Mouse (Mus musculus): ENCODE measurements around the gene Rhox1.
A peak's percentile ranks its signal among the peaks of the same experiment; 100 is the strongest.
"Not testable (repeated sequence)": the region's sequence is repeated elsewhere in the genome, so short reads cannot be mapped to it uniquely, and the experiment has no call there.

Gene Rhox1

DNA sequence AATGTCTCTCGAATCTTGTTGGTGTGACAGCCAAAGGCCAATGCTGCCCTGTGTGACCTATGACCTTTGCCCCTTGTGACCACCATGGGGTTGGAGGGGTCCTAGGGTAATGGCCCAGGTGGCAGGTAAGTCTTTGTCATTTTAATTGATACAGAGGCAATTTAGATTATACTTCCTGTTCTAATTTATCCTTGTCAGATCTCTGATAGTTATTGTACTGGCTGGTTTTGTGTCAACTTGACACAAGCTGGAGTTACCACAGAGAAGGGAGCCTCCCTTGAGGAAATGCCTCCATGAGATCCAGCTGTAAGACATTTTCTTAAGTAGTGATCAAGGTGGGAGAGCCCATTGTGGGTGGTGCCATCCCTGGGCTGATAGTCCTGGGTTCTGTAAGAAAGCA, at the start of gene Rhox1:
TSS of gene Rhox1 (minus strand) at position 101 of the 400 bp plus-strand sequence.
- DNase-seq: not testable (repeated sequence)

DNA sequence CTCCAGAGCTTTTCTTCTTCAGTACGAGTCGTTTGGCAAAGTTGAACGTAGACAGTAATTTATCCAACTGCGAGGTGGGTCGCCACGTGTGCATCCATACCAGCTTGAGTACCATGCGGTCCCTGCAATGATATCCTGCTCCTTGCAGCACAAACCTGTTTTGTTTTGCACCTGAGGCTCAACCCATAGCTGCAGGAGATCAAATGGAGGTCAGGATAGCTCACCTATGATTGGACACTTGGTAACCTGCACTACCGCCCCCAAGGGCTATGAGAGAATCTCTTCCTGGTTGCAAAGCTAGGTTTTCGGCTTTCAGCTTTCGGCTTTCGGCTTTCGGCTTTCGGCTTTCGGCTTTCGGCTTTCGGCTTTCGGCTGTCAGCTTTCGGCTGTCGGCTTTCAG, 43.0 kb upstream of the Rhox1 start, which contains the start of gene Rhox4a:
TSS of gene Rhox4a (plus strand) at position 301 of the 400 bp plus-strand sequence.
- DNase-seq: not testable (repeated sequence)

DNA sequence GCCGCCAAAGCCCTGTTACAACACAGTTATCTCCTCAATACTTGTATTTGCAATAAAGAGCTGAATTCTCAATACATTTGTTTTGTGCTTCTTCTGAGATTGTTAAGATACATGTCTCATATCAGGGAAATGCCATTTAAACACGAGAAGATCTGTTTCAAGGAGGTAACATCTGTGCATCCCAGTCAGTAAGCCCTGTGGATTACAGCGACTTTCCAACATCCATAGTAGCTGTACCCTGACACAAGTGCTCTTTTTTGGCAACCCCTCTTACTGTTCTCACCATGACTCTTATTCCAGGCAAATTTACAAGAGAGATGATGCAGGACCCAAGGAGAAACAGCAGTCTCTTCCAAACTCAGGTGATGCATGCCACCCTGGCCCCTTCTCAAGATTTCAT, 27.6 kb upstream of the Rhox1 start, which contains the start of gene Rhox3a:
TSS of gene Rhox3a (plus strand) at position 301 of the 400 bp plus-strand sequence.
- not testable (repeated sequence) for DNase-seq

DNA sequence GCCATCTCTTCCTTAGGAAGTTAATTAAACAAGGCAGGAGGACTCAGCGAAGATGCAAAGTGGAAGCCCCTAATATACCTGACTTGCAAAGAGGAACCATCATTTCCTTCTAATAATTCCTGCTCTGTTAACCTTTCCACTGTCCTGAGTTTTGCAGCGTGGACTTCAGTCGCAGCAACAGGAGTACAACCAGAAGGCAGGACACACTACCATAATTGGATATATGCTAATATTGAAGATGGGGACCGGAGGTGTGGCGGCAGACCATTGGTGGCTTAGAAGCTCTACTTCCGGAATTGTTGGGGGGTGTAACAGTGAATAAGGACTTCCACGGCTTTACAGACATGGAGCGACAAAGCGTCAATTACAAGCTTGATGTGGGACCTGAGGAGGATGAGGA, 22.6 kb upstream of the Rhox1 start, which contains the start of gene Rhox2a:
TSS of gene Rhox2a (plus strand) at position 301 of the 400 bp plus-strand sequence.
- not testable (repeated sequence) for DNase-seq

DNA sequence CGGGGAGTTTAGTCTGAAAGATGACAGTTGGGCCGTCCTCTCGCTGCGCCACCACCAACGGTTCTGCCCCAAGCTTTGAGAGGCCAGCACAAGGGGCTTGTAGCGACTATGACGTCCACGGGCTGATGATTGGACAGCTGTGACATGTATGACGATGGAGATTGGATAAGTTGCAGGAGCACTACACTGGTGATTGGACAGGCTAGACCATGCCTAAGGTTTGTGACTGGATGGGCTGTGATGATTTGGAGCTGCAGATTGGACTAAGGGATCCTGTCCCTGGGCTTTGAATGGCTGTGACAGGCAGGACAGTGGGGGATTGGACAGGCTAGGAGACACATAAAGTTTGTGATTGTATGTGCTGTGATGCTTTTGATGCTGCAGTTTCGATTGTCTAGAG, 11.1 kb downstream of the Rhox1 start, which contains the start of gene Gm9:
TSS of gene Gm9 (minus strand) at position 101 of the 400 bp plus-strand sequence.
- no peak for DNase-seq

DNA sequence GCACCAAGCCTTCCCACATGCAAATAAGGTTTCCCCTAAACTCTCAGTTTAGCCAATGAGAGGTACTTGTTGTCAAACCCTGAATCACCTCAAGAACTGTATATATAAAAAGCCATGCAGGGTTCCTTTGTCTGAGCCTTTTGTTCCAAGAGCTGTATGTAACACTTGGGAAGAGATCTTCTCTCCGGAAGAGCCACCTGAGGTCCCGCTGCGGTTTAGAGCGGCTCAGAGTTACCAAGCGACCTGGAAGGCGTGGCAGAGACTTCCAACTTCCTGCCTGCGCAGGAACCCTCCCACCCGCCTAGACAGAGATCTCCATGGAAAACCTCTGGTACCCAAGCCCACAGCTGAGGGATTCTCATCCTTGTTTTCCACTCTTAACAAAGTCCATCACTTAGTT, 23.4 kb downstream of the Rhox1 start:
- no peak for DNase-seq

DNA sequence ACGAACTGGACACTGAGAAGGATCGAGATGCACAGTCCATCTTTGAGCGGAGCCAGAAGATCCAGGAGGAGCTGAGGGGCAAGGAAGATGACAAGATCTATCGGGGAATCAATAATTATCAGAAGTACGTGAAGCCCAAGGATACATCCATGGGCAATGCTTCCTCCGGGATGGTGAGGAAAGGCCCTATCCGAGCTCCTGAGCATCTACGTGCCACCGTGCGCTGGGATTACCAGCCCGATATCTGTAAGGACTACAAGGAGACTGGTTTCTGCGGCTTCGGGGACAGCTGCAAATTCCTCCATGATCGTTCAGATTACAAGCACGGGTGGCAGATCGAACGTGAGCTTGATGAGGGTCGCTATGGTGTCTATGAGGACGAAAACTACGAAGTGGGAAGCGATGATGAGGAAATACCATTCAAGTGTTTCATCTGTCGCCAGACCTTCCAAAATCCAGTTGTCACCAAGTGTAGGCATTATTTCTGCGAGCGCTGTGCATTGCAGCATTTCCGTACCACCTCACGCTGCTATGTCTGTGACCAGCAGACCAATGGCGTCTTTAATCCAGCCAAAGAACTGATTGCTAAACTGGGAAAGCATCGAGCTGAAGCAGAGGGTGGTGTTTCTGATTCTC, 30.2 kb downstream of the Rhox1 start:
- DNase-seq: peak; percentile 10

DNA sequence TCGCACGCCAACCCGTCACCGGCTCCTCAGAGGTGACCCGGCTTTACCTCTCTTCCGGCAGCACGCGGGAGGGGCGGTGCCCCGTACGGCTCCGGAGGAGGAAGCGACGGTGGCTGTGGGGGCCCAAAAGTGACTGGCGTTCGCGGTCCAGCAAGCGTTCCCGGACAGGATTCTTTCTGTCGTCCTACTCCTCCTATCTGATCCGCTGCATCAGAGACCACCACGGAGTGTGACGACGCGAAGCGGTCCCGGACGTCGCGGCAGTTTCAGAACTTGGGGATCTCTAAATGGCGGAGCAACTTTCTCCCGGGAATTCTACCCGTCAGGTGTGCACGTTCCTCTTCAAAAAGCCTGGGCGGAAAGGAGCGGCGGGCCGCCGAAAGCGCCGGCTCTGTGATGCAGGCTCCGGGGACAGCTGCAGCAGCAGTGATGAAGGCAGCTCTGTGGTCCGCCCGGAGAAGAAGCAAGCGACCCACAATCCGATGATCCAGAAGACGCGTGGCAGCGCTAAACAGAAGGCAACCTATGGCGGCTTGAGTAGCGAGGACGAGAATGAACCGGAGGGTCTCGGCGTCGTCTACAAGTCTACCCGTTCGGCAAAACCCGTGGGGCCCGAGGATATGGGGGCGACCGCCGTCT, 30.8 kb downstream of the Rhox1 start, which contains the start of the genes Ndufa1 and Rnf113a1:
TSS of gene Ndufa1 (minus strand) at position 59 of the 639 bp plus-strand sequence.
TSS of gene Rnf113a1 (plus strand) at position 141 of the 639 bp plus-strand sequence.
- DNase-seq: peak; percentile 88

DNA sequence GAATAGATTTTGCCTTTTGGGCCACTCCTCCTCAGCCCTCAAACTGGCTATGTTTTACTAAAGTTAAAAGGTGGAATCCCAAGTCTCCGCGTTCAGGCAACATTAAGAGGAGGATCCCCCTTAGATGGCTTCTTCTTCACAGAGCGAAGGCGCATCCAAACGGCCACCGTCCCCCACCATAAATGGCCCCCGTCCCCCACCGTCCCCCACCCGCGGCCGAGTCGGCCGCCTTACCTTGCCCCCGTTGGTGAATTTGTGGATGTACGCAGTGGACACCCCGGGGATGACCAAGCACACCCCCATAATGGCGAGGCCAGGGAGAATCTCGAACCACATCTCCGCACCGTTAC, 31.3 kb downstream of the Rhox1 start:
- DNase-seq: no peak

DNA sequence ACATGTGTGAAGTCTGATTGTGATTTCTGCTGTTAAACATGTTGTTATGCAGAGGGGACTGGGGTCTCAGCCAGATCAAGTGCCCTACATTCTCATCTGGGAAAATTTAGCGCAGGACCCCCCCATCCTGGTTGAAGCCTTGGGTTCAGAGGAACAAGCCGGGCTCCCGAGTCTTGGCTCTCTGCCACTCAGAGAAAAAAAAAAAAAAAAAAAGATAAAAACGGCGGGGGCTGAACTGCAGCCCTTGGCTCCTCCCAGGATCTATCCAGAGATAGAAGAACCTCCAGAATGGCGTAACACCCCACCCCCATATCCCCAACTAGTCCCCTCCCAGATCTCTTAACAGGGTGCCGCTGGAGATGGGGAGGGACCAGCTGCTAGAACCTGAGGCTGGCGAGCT, 37.7 kb downstream of the Rhox1 start:
- DNase-seq: not testable (repeated sequence)

DNA sequence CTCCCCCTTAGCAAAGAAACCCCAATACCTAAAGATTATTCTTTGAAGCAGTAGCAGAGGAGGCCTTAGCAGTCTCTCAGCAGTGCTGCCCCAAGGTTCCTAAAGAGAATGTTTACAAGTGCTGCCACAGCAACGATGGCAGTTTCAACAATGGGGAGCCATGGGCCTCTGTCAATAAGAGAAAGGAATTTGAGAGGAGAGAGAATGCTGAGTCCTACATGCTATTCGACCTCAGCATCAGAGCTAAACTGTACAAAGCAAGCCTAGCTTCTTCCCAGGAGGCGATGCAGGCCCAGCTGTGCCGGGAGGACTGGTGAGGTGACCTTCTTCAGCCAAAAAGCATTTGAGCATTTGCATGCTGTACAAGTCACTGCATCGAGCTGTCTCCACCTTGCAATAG, 53.3 kb downstream of the Rhox1 start, which contains the start of gene Akap14:
TSS of gene Akap14 (minus strand) at position 101 of the 400 bp plus-strand sequence.
- DNase-seq: no peak

DNA sequence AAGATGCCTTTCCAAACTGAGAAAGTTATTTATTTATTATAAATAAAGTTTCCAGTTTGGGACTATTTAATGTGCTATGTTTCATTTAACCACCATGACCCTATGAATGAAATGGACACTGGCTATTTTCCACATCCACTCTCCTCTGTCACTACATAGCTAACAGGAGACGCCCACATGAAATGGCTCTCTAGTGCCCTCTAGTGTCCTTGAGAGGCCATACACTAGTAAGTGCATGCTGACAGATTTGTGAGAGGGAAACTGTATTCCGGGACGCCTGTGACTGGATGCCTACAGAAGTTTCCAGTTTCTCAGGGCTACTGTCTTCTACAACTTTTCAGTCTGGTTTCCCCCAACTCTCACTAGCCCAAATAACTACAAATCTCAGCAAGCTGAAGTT, 55.0 kb downstream of the Rhox1 start:
- DNase-seq: no peak
